Mouse (Mus musculus) forebrain, embryonic 13.5 days (tissue): ENCODE measurements around the gene Mapkapk2. TPM values are rescaled to one million over a fixed set of nuclear protein-coding genes. Genes with fewer than 3 reads are reported as not detected.

Experiments
- ATAC-seq: fragments of 200-750 bp; cut with Nextera tagmentation; 2 replicates; pipeline ENCODE4 v1.8.0; 2017
- H3K27ac ChIP-seq: fragments of 300-500 bp; sonication (generic); 2 replicates; pipeline ENCODE4 v1.5.1; 2015; ENCODE audit warnings: inconsistent platforms, mild to moderate bottlenecking, moderate library complexity
- H3K27me3 ChIP-seq: fragments of 300-500 bp; sonication (generic); 2 replicates; pipeline ENCODE4 v1.6.1; 2015; ENCODE audit warnings: mild to moderate bottlenecking, inconsistent platforms
- H3K36me3 ChIP-seq: fragments of 300-500 bp; sonication (generic); 2 replicates; pipeline ENCODE4 v1.6.1; 2015; ENCODE audit warnings: mild to moderate bottlenecking, inconsistent platforms; ENCODE audit not compliant: poor library complexity, severe bottlenecking
- H3K4me1 ChIP-seq: fragments of 300-500 bp; sonication (generic); 2 replicates; pipeline ENCODE4 v1.6.1; 2015; ENCODE audit warnings: inconsistent platforms
- H3K4me2 ChIP-seq: fragments of 300-500 bp; sonication (generic); 2 replicates; pipeline ENCODE4 v1.6.1; 2015; ENCODE audit warnings: inconsistent platforms, mild to moderate bottlenecking, moderate library complexity
- H3K4me3 ChIP-seq: fragments of 300-500 bp; sonication (generic); 2 replicates; pipeline ENCODE4 v1.5.1; 2015; ENCODE audit warnings: mild to moderate bottlenecking, inconsistent platforms
- H3K9ac ChIP-seq: fragments of 300-500 bp; sonication (generic); 2 replicates; pipeline ENCODE4 v1.6.1; 2015; ENCODE audit warnings: mild to moderate bottlenecking, inconsistent platforms
- H3K9me3 ChIP-seq: fragments of 300-500 bp; sonication (generic); replicated peaks from 2 replicates; pipeline ENCODE4 v1.6.1; 2016; ENCODE audit warnings: inconsistent platforms
- WGBS: fragments of 180-500 bp; shearing (Covaris S2); methylation state at CpG from one replicate; pipeline ENCODE4 v1.1.7; 2015; 5-methylcytosine and 5-hydroxymethylcytosine counted together
- polyA plus RNA-seq: library from polyadenylated mRNA; unstranded; fragments of >200 nt; fragmentation: Nextera tagmentation; extraction: Ambion mirVana; gene quantifications from 2 replicates; pipeline ENCODE4 v1.2.1, GENCODE M21; 2015

The Mapkapk2 gene
- polyA plus RNA-seq, 1 experiment from 2014 or later = 28.4 TPM

DNA sequence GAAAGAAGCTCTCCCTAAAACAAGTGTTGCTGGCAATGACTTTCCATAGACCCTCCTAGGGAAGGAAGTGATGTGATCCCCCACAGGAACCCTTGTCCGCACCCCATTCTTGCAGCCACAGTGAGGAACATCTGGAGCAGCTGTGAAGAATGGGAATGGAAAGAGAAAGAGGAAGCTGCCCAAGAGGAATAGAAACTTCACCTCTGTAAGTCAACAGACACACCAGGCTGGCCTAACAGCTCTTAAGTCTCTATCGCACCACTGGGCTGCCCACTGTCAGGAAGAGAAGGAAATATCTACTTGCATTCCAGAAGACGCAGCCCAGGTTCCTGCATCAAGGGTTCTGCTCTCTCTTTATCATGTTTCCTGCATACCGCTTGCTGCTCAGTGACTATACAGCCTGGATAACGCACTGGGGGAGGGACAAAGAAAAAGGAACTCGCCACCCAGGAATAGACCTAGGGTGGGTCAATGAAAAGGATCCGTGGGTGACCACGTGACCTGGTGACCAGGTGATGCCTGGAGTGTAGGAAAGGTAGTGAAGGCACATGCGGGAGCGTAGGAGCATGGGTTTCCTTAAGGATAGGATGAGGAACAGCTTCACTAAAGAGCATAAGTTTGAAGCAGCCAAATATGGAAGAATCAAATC, 6.3 kb upstream of the Mapkapk2 start:
- 85% methylated on average over 10 of the region's 10 CpGs for WGBS
- H3K4me3 ChIP-seq = no peak overlapping the region
- H3K36me3 ChIP-seq = no peaks in the 10 kb centered on the region
- no peak overlapping the region for H3K27ac ChIP-seq
- no peaks in the 10 kb centered on the region; the same call in 1 of the 2 replicates for H3K4me1 ChIP-seq
- ATAC-seq = no peak
- no peak overlapping the region for H3K9ac ChIP-seq
- H3K9me3 ChIP-seq = no peaks in the 10 kb centered on the region
- H3K27me3 ChIP-seq = no peaks in the 10 kb centered on the region
- H3K4me2 ChIP-seq = no peak overlapping the region

DNA sequence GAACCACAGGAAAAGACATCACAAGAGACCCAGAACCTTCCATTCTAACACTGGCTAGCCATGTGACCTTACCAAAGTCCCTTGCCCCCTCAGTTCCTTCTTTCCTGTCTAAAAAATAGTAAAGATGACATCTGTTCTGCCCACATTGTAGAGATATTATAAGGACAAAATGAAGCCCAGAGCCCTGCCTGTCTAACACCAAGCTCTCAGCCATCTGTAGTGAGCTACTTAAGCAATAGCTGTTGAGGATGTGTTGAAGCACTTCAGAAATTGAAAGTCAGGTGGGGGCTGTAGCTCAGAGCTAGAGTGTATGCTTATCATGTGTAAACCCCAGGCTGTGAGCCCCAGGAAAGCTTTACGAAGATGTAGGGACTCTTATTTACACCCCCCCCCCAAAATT, 3.2 kb upstream of the Mapkapk2 start:
- no peaks in the 10 kb centered on the region for H3K36me3 ChIP-seq
- no peak overlapping the region for H3K4me2 ChIP-seq
- H3K27me3 ChIP-seq = no peaks in the 10 kb centered on the region
- H3K9ac ChIP-seq = no peak overlapping the region
- 97% methylated on average over 1 of the region's 1 CpGs for WGBS
- H3K4me3 ChIP-seq = no peak overlapping the region
- no peak for ATAC-seq
- no peaks in the 10 kb centered on the region for H3K9me3 ChIP-seq
- H3K4me1 ChIP-seq = peaks cover 13% of the 10 kb centered on the region
- no peak overlapping the region for H3K27ac ChIP-seq

DNA sequence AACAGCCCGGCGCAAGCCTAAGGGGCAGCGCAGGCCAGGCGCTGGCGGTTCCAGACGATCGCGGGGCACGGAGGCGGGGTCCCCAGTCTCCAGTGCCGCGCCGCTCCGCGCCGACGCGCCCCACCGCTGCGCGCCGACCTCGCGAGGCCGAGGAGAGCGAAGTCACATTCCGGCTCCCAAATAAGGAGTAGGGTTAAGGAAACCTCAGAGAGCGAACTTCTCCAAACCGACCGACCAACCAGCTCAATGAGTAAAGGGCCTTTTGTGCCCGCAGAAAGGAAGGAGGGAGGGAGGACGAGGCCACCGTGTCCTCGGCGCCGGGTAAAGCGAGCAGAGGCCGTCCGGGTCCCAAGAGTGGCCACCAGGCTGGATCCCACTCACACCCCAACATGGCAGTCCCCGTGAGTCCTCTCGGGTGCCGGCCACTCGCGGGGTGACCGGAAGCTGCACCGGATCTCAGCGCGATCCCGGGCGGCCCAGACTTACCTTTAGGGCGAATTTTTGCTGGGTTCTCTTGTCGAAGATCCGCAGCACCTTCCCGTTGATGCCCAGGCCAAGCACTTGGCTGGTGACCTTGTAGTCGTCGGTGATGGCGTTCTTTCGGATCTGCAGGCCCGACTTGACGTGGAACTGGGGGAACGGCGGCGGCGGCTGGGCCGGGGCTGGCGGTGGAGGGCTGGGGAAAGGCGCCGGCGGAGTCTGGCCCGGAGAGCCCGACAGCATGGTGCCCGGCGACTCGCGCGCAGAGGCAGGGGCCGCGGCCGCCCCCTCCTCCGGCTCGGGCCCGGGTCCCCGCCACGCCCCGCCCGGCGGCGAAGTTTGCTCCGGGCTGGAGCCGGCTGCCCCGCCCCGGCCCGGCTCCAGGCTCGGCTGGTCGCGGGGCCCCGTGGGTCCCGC, 575 bp downstream of the Mapkapk2 start:
- Histone ChIP-seq H3K9ac (peak overlapping the region; percentile 94), H3K9me3 (no peaks in the 10 kb centered on the region), H3K36me3 (no peaks in the 10 kb centered on the region), H3K27ac (peak overlapping the region; percentile 79), H3K4me2 (peak overlapping the region; percentile 81), H3K27me3 (no peaks in the 10 kb centered on the region), H3K4me1 (peaks cover 37% of the 10 kb centered on the region), H3K4me3 (peak overlapping the region; percentile 92)
- WGBS = under 1% methylated on average over 79 of the region's 98 CpGs
- peak; percentile 56 for ATAC-seq

DNA sequence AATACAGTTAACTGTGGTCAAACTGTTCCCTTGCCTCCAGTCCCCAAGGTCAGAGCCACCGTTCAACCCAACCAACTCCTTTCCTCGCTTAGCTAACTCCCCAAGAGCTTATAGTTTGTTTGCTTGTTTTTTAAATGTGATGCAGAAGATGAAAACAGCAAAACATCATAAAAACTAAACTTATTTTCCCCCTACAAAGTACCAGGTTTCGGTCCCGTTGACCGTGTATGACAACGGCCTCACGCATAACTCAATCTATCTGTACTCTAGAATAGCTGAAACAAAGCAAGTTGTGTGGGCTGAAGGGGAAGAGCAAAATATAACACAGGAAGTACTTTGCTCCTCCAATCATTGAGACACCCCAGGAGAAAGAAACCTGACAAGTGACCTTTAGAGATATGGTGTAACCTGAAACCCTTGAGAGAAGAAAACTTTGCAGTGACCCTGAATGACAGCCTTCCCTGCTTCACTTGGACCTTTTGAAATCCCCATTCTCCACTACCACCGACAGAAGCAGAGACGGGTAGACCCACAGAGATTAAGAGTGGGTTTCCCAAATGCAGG, 1.4 kb downstream of the Mapkapk2 start:
- peak overlapping the region; percentile 81 for H3K4me2 ChIP-seq
- peak overlapping the region; percentile 79 for H3K27ac ChIP-seq
- H3K4me1 ChIP-seq = peaks cover 41% of the 10 kb centered on the region
- peak overlapping the region; percentile 92 for H3K4me3 ChIP-seq
- no peaks in the 10 kb centered on the region for H3K9me3 ChIP-seq
- WGBS = 26% methylated on average over 9 of the region's 9 CpGs
- H3K36me3 ChIP-seq = no peaks in the 10 kb centered on the region
- H3K9ac ChIP-seq = peak overlapping the region; percentile 94
- no peaks in the 10 kb centered on the region for H3K27me3 ChIP-seq
- no peak for ATAC-seq

DNA sequence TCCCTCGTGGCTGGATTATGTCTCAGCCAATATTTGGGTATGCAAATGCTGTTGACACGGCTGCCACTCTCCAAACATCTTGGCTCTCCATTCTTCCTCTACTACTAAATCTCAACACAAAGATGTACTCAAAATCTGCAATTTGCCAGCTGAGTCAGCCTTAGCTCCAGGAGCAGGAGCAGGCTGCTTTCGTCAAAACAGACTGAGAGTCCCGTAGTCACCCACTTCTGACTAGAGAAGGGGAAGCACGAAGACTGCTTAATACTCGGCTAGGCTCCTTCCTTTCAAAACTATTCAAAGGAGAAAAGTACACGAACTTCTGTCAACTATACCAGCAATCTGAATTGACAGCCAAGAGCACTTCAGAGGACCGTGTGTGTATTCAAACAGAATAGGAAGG, 2.1 kb downstream of the Mapkapk2 start:
- Histone ChIP-seq H3K9me3 (no peaks in the 10 kb centered on the region), H3K36me3 (no peaks in the 10 kb centered on the region), H3K27ac (peak overlapping the region; percentile 27; the same call in 1 of the 2 replicates), H3K4me3 (peak overlapping the region; percentile 92), H3K27me3 (no peaks in the 10 kb centered on the region), H3K4me1 (peaks cover 48% of the 10 kb centered on the region), H3K9ac (peak overlapping the region; percentile 94), H3K4me2 (peak overlapping the region; percentile 81)
- peak; percentile 9; the same call in 1 of the 2 replicates for ATAC-seq
- WGBS = 12% methylated on average over 8 of the region's 8 CpGs

DNA sequence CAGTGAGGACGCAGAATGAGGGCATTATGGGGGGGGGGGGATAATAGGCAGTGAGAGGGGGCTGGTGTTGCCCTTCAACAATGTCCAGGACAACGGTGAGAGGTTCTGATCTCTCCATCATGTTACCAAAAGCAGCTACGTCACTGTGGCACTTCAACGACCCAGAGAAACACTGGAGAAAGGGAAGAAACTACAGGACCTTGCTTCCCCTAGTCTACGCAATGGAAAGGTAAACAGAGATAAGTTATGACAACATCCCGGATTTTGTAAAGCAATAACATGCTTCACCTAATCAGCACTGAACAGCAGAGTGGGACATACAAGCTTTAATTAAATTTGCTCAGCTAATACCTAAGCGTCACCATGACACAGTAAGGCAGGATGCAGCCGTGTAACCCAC, 3.7 kb downstream of the Mapkapk2 start:
- no peak for ATAC-seq
- Histone ChIP-seq H3K4me1 (peaks cover 65% of the 10 kb centered on the region), H3K4me2 (peak overlapping the region; percentile 81), H3K9ac (no peak overlapping the region), H3K36me3 (no peaks in the 10 kb centered on the region), H3K27me3 (no peaks in the 10 kb centered on the region), H3K9me3 (no peaks in the 10 kb centered on the region), H3K27ac (no peak overlapping the region), H3K4me3 (no peak overlapping the region)
- 85% methylated on average over 8 of the region's 8 CpGs for WGBS

DNA sequence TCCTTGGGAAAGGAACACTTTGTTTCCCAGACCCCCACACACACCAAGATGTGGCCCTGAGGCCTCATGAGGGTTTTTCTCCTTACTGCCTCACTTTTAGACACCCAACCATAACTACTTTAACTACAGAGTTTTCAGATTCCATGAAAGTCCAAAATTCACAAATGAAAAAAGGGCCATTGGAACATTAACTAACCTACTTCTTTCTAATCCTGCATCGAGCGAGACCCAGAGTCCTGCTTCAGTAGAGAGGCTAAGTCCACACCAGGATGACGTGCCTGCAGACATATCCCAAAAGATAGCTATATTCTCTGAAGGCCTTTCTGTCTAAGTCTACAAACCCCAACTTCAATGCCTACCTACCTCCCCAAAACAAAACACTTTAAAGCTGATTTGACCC, 4.8 kb downstream of the Mapkapk2 start:
- no peaks in the 10 kb centered on the region for H3K36me3 ChIP-seq
- no peak for ATAC-seq
- no peak overlapping the region for H3K9ac ChIP-seq
- peaks cover 68% of the 10 kb centered on the region for H3K4me1 ChIP-seq
- no peaks in the 10 kb centered on the region for H3K27me3 ChIP-seq
- H3K9me3 ChIP-seq = no peaks in the 10 kb centered on the region
- H3K4me3 ChIP-seq = no peak overlapping the region
- no peak overlapping the region for H3K4me2 ChIP-seq
- no peak overlapping the region for H3K27ac ChIP-seq
- WGBS = 96% methylated on average over 3 of the region's 3 CpGs

DNA sequence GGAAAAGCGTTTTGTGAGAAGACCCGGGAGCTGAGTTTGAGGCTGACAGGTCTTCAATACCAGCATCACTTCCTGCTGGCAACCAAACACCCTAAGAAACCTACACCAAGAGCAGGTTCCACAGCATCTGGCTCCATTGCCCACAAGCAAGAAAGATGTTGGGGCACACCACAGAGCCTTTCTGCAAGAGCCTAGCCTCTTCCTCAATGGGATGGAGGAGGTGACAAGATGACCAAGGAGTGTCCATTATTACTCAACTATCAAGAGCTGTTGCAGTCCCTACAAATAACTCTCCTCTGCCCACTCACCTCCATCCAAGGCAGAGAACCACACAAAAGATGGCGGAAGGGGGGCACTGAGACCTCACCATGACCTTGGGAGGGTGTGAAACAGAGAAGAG, 5.5 kb downstream of the Mapkapk2 start:
- no peak for ATAC-seq
- H3K36me3 ChIP-seq = no peaks in the 10 kb centered on the region
- no peak overlapping the region for H3K9ac ChIP-seq
- no peaks in the 10 kb centered on the region for H3K27me3 ChIP-seq
- no peak overlapping the region for H3K4me2 ChIP-seq
- no peak overlapping the region for H3K4me3 ChIP-seq
- H3K4me1 ChIP-seq = peaks cover 74% of the 10 kb centered on the region
- no peaks in the 10 kb centered on the region for H3K9me3 ChIP-seq
- no peak overlapping the region for H3K27ac ChIP-seq
- WGBS = 91% methylated on average over 3 of the region's 3 CpGs

DNA sequence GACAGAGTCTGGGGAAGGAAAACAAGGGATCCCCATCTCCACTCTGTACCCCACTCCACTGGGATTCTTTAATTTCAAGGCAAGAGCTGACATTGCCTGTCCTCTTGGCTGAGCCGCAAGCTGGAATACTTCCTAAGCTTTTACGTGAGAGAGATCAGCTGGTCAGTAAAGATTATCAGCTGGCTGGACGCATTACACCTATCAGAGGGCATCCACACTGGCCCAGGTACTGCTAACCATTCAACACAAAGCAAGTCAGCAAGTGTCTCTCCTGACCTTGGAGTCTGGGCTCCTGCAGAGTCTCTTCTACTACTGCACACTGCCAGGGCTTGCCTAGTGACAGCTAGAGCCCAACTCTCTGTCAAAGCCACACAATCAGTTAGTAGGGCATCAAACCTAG, 6.1 kb downstream of the Mapkapk2 start:
- H3K4me2 ChIP-seq = no peak overlapping the region
- H3K9ac ChIP-seq = no peak overlapping the region
- WGBS = 93% methylated on average over 3 of the region's 3 CpGs
- no peaks in the 10 kb centered on the region for H3K36me3 ChIP-seq
- H3K27ac ChIP-seq = no peak overlapping the region
- H3K27me3 ChIP-seq = no peaks in the 10 kb centered on the region
- no peak for ATAC-seq
- H3K4me1 ChIP-seq = peaks cover 80% of the 10 kb centered on the region
- no peak overlapping the region for H3K4me3 ChIP-seq
- H3K9me3 ChIP-seq = no peaks in the 10 kb centered on the region

DNA sequence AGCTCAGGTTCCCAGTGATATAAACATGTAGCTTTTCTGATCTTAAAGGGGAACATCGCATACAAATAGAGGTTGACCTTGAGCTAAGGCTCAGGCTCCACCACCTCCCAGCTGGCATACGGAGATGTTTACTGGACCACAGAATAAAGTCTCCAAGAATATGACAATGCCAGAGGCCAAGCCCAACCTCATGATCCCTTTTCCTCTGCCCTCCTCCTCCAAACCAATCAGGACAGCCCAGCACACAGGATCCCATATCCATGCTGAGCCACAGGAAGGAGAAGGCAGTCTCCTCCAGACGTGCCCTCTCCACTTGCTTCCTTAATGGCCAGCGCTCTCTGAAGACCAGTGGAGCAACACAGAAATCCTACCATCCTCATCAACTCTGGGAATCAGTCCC, 6.7 kb downstream of the Mapkapk2 start:
- Histone ChIP-seq H3K36me3 (no peaks in the 10 kb centered on the region), H3K27ac (no peak overlapping the region), H3K4me3 (no peak overlapping the region), H3K27me3 (no peaks in the 10 kb centered on the region), H3K4me2 (no peak overlapping the region), H3K9ac (no peak overlapping the region), H3K4me1 (peaks cover 81% of the 10 kb centered on the region), H3K9me3 (no peaks in the 10 kb centered on the region)
- ATAC-seq = no peak
- 82% methylated on average over 4 of the region's 4 CpGs for WGBS

DNA sequence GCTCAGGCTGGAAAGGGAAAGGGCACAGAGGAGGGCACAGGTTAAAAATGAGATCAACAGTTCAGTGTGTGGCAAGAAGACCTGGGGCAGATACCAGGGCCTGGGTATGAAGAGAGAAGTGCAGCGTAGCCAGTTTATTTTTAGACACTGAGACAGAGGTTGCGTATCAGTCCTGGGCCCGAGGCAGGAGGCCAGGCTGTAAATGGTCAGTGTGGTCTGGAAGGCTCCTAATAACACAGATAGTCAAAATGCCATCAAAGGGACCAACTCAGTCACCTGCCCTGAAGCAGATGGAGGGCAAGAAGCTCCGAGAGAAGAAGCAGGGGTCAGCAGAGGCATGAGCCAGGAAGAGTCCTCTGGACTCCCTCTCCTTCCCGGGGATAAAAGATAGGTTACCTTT, 7.4 kb downstream of the Mapkapk2 start:
- Histone ChIP-seq H3K9ac (no peak overlapping the region), H3K4me1 (peaks cover 81% of the 10 kb centered on the region), H3K4me2 (no peak overlapping the region), H3K9me3 (no peaks in the 10 kb centered on the region), H3K27me3 (no peaks in the 10 kb centered on the region), H3K4me3 (no peak overlapping the region), H3K27ac (no peak overlapping the region), H3K36me3 (no peaks in the 10 kb centered on the region)
- 89% methylated on average over 5 of the region's 5 CpGs for WGBS
- ATAC-seq = no peak

DNA sequence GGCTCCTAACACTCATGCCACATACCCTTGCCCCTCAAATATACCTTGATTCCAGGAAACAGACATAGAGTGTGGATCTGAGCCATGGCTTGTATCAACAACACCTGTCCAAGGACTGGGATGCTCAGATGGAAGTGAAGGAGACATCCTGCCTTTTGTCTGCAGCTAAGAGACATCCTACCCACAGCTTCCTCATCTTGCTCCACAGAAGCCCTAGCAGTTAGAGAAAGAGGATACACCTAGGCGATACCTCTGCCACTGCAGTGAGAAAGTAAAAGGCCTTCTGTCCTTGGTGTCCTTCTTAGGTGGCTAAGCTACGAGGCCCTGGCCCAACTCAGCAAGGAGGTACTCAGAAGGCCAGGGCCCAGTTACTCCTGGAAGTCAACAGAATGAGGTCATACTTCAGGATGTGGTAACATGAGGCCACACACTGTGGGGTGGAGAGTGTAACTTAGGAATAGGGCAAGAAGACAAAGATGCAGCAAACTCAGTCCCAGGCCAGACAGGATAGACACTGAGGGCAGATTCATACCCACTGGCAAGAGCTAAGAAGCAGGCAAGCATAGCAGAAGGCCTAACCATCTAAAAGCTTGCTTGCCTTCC, 8.0 kb downstream of the Mapkapk2 start:
- Histone ChIP-seq H3K4me1 (peaks cover 81% of the 10 kb centered on the region), H3K36me3 (no peaks in the 10 kb centered on the region), H3K9ac (no peak overlapping the region), H3K27me3 (no peaks in the 10 kb centered on the region), H3K4me3 (no peak overlapping the region), H3K9me3 (no peaks in the 10 kb centered on the region), H3K27ac (no peak overlapping the region), H3K4me2 (no peak overlapping the region)
- no peak for ATAC-seq
- WGBS = 93% methylated on average over 2 of the region's 2 CpGs
